Mouse (Mus musculus): ENCODE measurements around the gene Srbd1. TPM values are rescaled to one million over a fixed set of nuclear protein-coding genes. Genes with fewer than 3 reads are reported as not detected.
A peak's percentile ranks its signal among the peaks of the same experiment; 100 is the strongest.

The Srbd1 gene
- total RNA-seq, 2 experiments from 2014 or later: 14.3 to 15.9 TPM

DNA sequence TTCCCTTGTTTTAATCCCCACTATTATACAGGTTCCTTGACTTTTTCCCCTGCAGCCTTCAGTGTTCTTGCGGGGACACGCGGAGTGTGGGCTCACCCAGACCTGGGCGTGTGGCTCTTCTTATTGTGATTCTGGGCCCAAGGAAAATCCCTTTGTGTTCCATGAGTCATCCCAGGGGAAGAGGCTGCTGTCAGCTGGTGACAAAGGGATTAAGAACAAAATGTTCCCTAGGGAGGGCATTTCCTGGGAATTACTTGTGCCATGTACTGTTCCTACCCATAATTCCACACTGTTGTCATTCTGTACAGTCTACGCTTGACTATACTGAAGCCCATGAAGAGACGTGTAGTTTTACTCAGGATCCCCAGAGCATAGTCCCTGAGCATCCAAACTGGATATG lies 12.0 kb upstream of the Srbd1 start:
- intact Hi-C loops (cut with DNase I): loop anchor here (10.0 kb wide), 1 partner anchor 658 kb away; no protein-coding TSS in a partner anchor
- no peak for DNase-seq (ENCODE audit: extremely low spot score in 1 of 2, low spot score in 2 of 2)

DNA sequence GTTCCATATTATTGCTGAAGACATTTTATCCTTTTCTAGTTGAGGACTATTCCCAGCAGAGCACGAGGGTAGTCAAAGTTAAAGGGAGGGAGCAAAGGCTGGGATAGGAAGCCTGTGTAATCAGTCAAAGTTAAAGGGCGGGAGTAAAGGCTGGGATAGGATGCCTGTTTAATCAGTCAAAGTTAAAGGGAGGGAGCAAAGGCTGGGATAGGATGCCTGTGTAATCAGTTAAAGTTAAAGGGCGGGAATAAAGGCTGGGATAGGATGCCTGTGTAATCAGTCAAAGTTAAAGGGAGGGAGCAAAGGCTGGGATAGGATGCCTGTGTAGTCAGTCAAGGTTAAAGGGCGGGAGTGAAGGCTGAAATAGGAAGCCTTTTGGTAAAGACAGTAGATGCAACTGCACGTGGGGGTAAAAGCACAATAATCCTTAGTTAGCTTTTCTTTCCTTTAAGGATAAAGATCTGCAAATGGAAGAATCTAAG lies 5.9 kb upstream of the Srbd1 start:
- peak; percentile 67 to 80 for DNase-seq (ENCODE audit: extremely low spot score in 1 of 2, low spot score in 2 of 2)
- intact Hi-C loops (cut with DNase I): loop anchor here (10.0 kb wide), 1 partner anchor 664 kb away; no protein-coding TSS in a partner anchor

- intact Hi-C loops (cut with DNase I): loop anchor here (10.0 kb wide), 1 partner anchor 665 kb away; no protein-coding TSS in a partner anchor
- DNase-seq (ENCODE audit: extremely low spot score in 1 of 2, low spot score in 2 of 2): no peak
These were observed 4.8 kb upstream of the Srbd1 start for GRCm38 (mm10) chr17:86149726-86150125.

DNA sequence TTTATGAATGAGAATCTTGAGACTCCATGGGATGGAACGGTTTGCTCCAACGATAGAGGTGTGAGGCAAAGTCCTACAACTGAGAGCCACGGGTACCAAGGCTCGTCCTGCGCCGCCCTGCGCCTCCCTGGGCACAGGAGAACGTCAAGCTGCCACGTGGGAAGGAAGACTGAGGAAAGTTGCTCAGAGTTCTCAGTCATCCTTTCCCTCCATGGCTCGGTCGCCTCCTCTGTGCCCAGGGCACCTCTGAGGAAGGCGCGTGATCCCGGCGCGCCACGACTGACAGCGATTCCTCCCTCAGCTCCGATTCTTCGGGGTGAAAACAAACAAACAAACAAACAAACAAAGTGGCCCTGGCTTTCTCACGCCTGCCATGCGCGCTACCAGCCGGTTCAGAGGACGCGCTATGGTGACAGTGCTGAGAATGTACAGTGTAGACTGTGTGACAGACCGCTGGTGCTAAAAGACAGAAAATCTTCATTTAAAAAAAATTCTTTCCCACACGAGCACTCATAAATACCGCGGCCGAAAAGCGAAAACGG lies 367 bp downstream of the Srbd1 start:
- intact Hi-C loops (cut with DNase I): no loop called here
- DNase-seq (ENCODE audit: extremely low spot score in 1 of 2, low spot score in 2 of 2): peak in 1 of 2 experiments; percentile 26

GRCm38 (mm10) chr17:86135835-86136234 lies 9.1 kb downstream of the Srbd1 start:
- DNase-seq (ENCODE audit: extremely low spot score in 1 of 2, low spot score in 2 of 2): no peak
- intact Hi-C loops (cut with DNase I): no loop called here

DNA sequence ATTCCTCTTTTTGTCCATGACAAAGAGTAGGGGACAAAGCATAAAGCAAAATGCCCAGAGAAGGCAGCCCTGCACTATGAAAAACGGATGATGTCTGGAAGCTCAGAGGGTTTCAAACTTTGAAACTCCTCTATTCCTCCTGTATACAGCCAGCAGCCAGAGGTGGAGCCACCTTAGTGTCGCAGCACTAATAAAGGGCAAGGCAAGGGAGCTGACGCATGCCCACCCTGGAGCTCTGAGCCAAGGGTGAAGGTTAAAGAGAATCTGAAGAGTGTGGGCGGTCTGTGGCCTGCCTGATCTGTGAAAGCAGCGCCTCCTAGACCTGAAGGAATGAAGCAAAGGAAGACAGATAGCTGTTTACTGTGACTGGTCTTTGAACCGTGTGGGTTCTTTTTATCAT lies 10.5 kb downstream of the Srbd1 start:
- intact Hi-C loops (cut with DNase I): no loop called here
- no peak for DNase-seq (ENCODE audit: extremely low spot score in 1 of 2, low spot score in 2 of 2)

DNA sequence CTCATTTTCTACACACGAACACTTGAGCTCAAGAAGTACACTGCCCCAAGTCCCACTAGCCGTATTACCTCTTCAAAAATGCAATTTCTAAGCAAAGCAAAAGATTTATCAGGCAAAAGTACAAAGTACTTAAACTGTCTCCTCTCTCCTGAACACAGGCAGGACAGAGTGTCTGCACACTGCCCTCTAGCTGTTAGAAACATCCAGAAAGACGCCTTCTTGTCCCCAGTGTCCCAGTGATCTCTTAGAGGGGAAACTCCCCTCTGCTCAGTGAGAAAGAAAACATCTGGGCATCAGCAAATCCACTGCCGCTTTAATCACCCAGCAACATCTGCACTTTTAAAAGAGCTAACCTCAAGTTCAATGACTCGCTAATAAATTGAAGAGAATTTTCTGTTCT lies 12.4 kb downstream of the Srbd1 start:
- no peak for DNase-seq (ENCODE audit: extremely low spot score in 1 of 2, low spot score in 2 of 2)
- intact Hi-C loops (cut with DNase I): no loop called here

GRCm38 (mm10) chr17:86128198-86128597 lies 16.8 kb downstream of the Srbd1 start:
- DNase-seq (ENCODE audit: extremely low spot score in 1 of 2, low spot score in 2 of 2): no peak
- intact Hi-C loops (cut with DNase I): no loop called here

- intact Hi-C loops (cut with DNase I): no loop called here
- DNase-seq (ENCODE audit: extremely low spot score in 1 of 2, low spot score in 2 of 2): no peak
These were observed 19.1 kb downstream of the Srbd1 start for GRCm38 (mm10) chr17:86125908-86126307.

DNA sequence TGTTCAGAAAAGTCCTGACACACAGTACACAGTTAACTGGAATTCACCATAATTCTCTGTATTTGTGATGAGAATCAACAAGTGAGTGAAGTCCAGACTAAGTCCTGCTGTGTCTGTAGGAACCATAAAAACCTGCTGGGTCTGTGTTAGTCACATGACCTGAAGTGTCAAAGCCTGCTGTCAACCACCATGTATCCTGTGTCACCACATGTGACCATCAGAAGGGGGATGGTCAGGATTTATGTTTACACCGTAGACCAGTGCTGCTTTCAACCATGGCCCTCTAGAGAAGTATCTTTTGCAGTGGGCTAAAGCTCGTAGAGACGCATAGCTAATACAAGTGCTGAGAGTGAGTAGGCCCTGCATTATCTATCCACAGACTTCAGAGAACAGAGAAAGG lies 21.8 kb downstream of the Srbd1 start:
- intact Hi-C loops (cut with DNase I): no loop called here
- no peak for DNase-seq (ENCODE audit: extremely low spot score in 1 of 2, low spot score in 2 of 2)

GRCm38 (mm10) chr17:86096875-86097274 lies 48.1 kb downstream of the Srbd1 start:
- peak in 1 of 2 experiments; percentile 9 for DNase-seq (ENCODE audit: extremely low spot score in 1 of 2, low spot score in 2 of 2)
- intact Hi-C loops (cut with DNase I): no loop called here

DNA sequence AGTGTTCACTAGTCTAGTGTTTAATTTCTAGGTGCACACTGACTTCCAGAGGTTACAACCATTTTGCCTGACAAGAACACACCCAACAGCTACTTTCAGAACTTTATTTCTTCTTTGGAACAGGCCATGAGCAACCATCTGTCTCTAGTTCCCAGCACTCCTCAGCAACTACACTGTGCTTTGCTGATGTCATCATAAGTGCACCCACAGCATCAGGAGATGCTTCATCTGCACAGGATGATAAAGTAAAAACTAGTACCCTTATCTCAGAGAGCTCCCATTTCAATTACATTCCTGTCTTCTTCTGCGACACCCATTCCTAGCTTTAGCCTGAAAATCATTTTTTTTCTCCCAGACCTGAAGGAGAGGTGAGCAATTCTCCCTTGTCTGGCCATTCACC lies 51.9 kb downstream of the Srbd1 start:
- intact Hi-C loops (cut with DNase I): no loop called here
- DNase-seq (ENCODE audit: extremely low spot score in 1 of 2, low spot score in 2 of 2): no peak

GRCm38 (mm10) chr17:86091631-86092030 lies 53.3 kb downstream of the Srbd1 start:
- DNase-seq (ENCODE audit: extremely low spot score in 1 of 2, low spot score in 2 of 2): no peak
- intact Hi-C loops (cut with DNase I): no loop called here

DNA sequence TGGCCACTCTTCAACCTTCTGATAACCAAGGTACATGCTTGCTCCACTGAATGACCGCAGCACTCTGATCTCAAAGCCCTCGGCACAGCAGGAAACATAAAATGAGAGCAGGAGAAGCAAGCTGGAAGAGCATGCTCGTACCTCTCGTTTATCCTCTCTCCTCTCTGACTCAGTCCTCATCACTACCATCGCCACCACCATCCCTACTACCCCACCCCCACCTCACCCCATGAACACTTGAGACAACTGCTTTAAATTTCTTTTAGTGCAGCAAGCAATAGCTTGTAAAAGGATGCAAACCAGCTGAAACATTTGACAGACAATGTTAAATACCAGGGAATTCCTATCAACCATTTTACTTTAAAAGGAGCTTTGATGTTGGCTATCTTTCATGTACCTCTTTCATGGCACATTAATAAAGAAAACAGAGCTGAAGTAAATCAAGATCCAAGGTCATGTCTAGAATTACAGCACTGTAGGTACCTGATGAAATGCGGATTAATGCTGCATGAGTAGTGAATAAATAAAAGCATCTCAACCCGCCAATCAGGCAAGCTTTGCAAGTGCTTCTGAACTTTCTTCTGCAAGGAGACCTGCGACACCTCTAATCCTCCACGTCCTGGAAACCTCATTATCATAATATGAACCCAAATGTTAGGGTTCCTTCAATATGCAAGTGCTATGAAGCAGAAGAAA lies 54.9 kb downstream of the Srbd1 start:
- DNase-seq (ENCODE audit: extremely low spot score in 1 of 2, low spot score in 2 of 2): no peak
- intact Hi-C loops (cut with DNase I): no loop called here

DNA sequence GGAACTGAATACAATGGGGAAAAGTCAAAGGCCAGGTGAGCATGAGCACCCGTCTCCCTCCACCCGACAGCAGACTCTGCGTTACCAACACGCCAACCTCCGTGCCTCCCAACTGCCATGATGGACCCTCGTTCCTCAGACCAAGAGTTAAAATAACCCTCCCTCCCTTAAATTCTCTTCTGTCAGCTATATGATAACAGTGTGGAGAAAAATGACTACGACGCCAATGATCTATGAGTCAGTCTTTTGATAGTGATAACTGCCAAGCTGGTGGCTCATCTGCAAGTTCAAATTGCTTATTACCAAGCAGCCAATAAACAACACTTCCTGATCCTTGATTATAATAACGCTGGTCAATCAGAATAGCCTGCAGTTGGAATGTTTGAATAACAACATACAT lies 57.1 kb downstream of the Srbd1 start:
- no peak for DNase-seq (ENCODE audit: extremely low spot score in 1 of 2, low spot score in 2 of 2)
- intact Hi-C loops (cut with DNase I): no loop called here

DNA sequence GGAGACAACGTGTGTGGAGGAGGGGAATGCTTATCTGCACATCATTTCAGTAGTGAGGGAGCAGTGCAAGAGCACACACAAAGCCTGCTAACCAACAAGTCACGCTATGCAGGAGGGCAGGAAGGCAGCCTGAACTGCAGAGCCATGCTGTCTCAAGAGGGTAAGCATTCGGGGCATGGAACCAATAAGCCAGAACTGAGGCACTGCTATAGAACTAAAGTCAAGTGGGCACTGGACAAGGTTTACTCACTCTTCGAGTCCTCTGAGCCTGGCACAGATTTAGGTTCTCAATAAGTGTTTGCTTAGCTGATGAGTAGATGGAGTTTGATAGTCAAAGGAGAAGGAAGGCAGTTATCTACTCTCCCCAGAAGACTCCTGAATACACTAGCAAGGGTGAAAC lies 58.8 kb downstream of the Srbd1 start:
- no peak for DNase-seq (ENCODE audit: extremely low spot score in 1 of 2, low spot score in 2 of 2)
- intact Hi-C loops (cut with DNase I): no loop called here

DNA sequence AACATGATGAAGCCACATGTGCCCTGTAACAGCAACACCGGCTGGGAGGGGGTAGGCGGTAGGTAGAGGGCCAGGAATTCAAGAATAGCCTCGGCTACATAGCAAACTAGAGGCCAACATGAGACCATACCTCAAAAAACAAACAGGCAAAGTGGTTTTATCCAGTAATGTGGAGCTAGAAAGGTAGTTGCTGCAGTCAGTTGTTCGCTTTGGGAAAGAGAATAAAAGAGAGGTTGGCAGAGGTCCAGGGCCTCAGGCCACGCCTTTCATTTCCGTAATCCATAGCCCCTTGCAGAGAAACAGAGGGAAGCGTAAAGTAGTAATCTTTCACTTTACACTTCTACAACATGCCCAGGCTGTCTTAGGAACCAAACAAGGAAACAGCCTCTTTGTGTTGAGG lies 61.8 kb downstream of the Srbd1 start:
- DNase-seq (ENCODE audit: extremely low spot score in 1 of 2, low spot score in 2 of 2): no peak
- intact Hi-C loops (cut with DNase I): no loop called here

DNA sequence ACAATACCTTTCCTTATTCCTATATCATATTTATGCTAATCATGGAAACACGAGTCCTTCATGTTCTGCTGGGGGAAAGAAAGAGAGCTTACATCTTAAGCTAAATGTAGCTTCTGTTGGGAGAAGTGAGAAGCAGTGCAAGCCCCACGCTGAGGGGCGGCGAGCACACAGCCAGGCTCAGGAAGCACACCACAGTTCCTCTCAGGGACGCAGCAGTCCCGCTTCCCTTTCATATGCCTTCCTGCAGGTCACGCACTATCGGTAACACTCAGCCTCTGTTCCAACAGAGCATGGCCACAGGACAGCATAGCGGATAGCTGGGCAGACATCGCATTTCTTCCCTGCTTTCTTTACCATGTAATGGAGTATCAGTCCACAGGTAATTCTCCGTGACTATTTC lies 66.9 kb downstream of the Srbd1 start:
- intact Hi-C loops (cut with DNase I): no loop called here
- DNase-seq (ENCODE audit: extremely low spot score in 1 of 2, low spot score in 2 of 2): no peak

DNA sequence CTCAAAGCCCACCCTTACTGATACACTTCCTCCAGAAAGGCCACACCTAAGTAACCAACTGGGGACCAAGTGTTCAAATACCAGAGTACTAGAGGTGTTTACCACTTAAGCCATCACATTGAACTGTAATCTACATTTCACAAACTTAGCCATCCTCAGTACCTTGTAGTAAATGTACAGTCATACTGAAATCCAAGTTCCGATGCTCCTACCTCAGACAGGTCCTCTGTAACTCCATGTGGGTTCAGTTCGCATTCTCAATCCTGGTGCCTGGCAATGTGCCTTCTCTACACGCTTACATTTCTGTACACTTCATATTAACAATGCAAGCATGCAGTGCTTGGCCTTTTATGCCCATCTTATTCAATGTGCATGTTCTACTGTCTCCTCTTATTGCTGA lies 77.5 kb downstream of the Srbd1 start:
- intact Hi-C loops (cut with DNase I): no loop called here
- no peak for DNase-seq (ENCODE audit: extremely low spot score in 1 of 2, low spot score in 2 of 2)

DNA sequence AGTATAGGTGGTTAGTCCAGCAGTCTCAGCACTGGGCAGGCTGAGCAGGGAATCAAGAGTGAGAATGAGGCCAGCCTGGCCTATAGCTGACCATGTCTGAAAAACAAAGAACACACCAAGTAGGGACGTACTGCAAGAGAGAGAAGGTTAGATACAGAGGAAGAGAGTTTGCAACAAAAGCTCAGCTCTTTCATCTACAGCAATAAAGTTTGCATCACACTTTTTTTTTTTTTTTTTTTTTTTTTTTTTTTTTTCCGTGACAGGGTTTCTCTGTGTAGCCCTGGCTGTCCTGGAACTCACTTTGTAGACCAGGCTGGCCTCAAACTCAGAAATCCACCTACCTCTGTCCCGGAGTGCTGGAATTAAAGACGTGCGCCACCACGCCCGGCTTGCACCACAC lies 79.1 kb downstream of the Srbd1 start:
- intact Hi-C loops (cut with DNase I): no loop called here
- DNase-seq (ENCODE audit: extremely low spot score in 1 of 2, low spot score in 2 of 2): no peak

DNA sequence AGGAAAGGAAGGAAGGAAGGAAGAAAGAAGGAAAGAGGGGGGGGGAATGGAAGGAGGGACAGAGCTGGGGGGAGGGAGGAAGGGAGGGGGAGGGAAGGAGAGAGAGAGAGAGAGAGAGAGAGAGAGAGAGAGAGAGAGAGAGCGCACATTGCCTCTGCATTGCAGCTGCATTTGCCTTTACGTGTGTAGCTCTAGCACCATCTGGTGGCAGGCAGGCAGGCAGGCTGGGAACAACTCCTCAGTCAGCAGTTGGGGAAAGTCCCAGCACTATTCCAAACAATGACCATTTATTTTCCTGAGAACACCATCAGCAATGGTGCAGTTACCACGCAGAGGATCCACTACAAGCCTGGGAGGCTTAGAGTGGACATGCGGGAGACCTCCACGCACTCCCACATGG lies 81.5 kb downstream of the Srbd1 start:
- intact Hi-C loops (cut with DNase I): loop anchor here (2.0 kb wide), 1 partner anchor 399 kb away; no protein-coding TSS in a partner anchor
- DNase-seq (ENCODE audit: extremely low spot score in 1 of 2, low spot score in 2 of 2): peak; percentile 33 to 73

Data from left cerebral cortex, postnatal 10 days (tissue).